Mouse (Mus musculus): ENCODE results near the gene Glb1l.
"Not testable (repeated sequence)": the region's sequence is repeated elsewhere in the genome, so short reads cannot be mapped to it uniquely, and the experiment has no call there.

The Glb1l gene

GRCm38 (mm10) chr1:75210136-75211087 is at the start of gene Glb1l, which contains the start of gene Stk16:
Gene Glb1l (minus strand): TSS chr1:75210813.
Gene Stk16 (plus strand): TSS chr1:75210838.
- DNase-seq (ENCODE audit: low spot score) = peak; percentile 90

- no peak for DNase-seq (ENCODE audit: low spot score)
These were observed 45.0 kb upstream of the Glb1l start for GRCm38 (mm10) chr1:75255516-75256046.

GRCm38 (mm10) chr1:75254625-75255013 is 44.0 kb upstream of the Glb1l start:
- no peak for DNase-seq (ENCODE audit: low spot score)

GRCm38 (mm10) chr1:75253849-75254624 is 43.4 kb upstream of the Glb1l start:
- DNase-seq (ENCODE audit: low spot score) = peak; percentile 76

GRCm38 (mm10) chr1:75253029-75253428 is 42.4 kb upstream of the Glb1l start:
- DNase-seq (ENCODE audit: low spot score) = no peak

GRCm38 (mm10) chr1:75252308-75252707 is 41.7 kb upstream of the Glb1l start:
- DNase-seq (ENCODE audit: low spot score) = no peak

GRCm38 (mm10) chr1:75251112-75251970 is 40.7 kb upstream of the Glb1l start:
- no peak for DNase-seq (ENCODE audit: low spot score)

- DNase-seq (ENCODE audit: low spot score) = no peak
These were observed 39.9 kb upstream of the Glb1l start for GRCm38 (mm10) chr1:75250498-75250897.

- DNase-seq (ENCODE audit: low spot score) = no peak
These were observed 37.6 kb upstream of the Glb1l start for GRCm38 (mm10) chr1:75248041-75248772.

- DNase-seq (ENCODE audit: low spot score) = no peak
These were observed 36.7 kb upstream of the Glb1l start for GRCm38 (mm10) chr1:75247071-75247930.

GRCm38 (mm10) chr1:75244836-75245235 is 34.2 kb upstream of the Glb1l start:
- peak; percentile 70 for DNase-seq (ENCODE audit: low spot score)

- no peak for DNase-seq (ENCODE audit: low spot score)
These were observed 33.7 kb upstream of the Glb1l start for GRCm38 (mm10) chr1:75244175-75244826.

GRCm38 (mm10) chr1:75243411-75243810 is 32.8 kb upstream of the Glb1l start:
- no peak for DNase-seq (ENCODE audit: low spot score)

GRCm38 (mm10) chr1:75239591-75239990 is 29.0 kb upstream of the Glb1l start:
- no peak for DNase-seq (ENCODE audit: low spot score)

- DNase-seq (ENCODE audit: low spot score) = peak; percentile 77
These were observed 25.8 kb upstream of the Glb1l start, which contains the start of gene Dnajb2 for GRCm38 (mm10) chr1:75236117-75237050. Gene Dnajb2 (plus strand): TSS chr1:75236406.

GRCm38 (mm10) chr1:75234606-75235005 is 24.0 kb upstream of the Glb1l start:
- DNase-seq (ENCODE audit: low spot score) = no peak

- DNase-seq (ENCODE audit: low spot score) = not testable (repeated sequence)
These were observed 21.9 kb upstream of the Glb1l start for GRCm38 (mm10) chr1:75232489-75232888.

- DNase-seq (ENCODE audit: low spot score) = no peak
These were observed 21.1 kb upstream of the Glb1l start, which contains the start of gene A630095N17Rik for GRCm38 (mm10) chr1:75231664-75232152. Gene A630095N17Rik (minus strand): TSS chr1:75232102.

All from left cerebral cortex, adult 11 months (tissue).